Mouse (Mus musculus) embryonic facial prominence, embryonic 13.5 days (tissue): ENCODE measurements around the gene Psrc1. TPM values are rescaled to one million over a fixed set of nuclear protein-coding genes. Genes with fewer than 3 reads are reported as not detected.

Source experiments
- ATAC-seq: fragments of 200-750 bp; cut with Nextera tagmentation; 2 replicates; pipeline ENCODE4 v1.8.0; 2017; ENCODE audit warnings: low read depth; ENCODE audit not compliant: insufficient number of reproducible peaks, insufficient read depth, low FRiP score, low TSS enrichment
- H3K27ac ChIP-seq: fragments of 300-500 bp; sonication (generic); 2 replicates; pipeline ENCODE4 v1.5.1; 2015; ENCODE audit warnings: moderate library complexity, mild to moderate bottlenecking, inconsistent platforms
- H3K27me3 ChIP-seq: fragments of 300-500 bp; sonication (generic); 2 replicates; pipeline ENCODE4 v1.6.1; 2015; ENCODE audit warnings: mild to moderate bottlenecking, inconsistent platforms
- H3K36me3 ChIP-seq: fragments of 300-500 bp; sonication (generic); 2 replicates; pipeline ENCODE4 v1.6.1; 2015; ENCODE audit warnings: mild to moderate bottlenecking, inconsistent platforms
- H3K4me1 ChIP-seq: fragments of 300-500 bp; sonication (generic); 2 replicates; pipeline ENCODE4 v1.6.1; 2015; ENCODE audit warnings: inconsistent platforms
- H3K4me2 ChIP-seq: fragments of 300-500 bp; sonication (generic); 2 replicates; pipeline ENCODE4 v1.6.1; 2015; ENCODE audit warnings: moderate library complexity, mild to moderate bottlenecking, inconsistent platforms
- H3K4me3 ChIP-seq: fragments of 300-500 bp; sonication (generic); 2 replicates; pipeline ENCODE4 v1.5.1; 2015; ENCODE audit warnings: mild to moderate bottlenecking, inconsistent platforms
- H3K9ac ChIP-seq: fragments of 300-500 bp; sonication (generic); 2 replicates; pipeline ENCODE4 v1.6.1; 2015; ENCODE audit warnings: mild to moderate bottlenecking, inconsistent platforms
- H3K9me3 ChIP-seq: fragments of 300-500 bp; sonication (generic); 2 replicates; pipeline ENCODE4 v1.6.1; 2016; ENCODE audit warnings: inconsistent platforms
- WGBS: fragments of 180-500 bp; shearing (Covaris S2); methylation state at CpG from one replicate; pipeline ENCODE4 v1.1.7; 2015; ENCODE audit warnings: mixed read lengths; 5-methylcytosine and 5-hydroxymethylcytosine counted together
- polyA plus RNA-seq: library from polyadenylated mRNA; unstranded; fragments of >200 nt; fragmentation: Nextera tagmentation; extraction: Ambion mirVana; gene quantifications from 2 replicates; pipeline ENCODE4 v1.2.1, GENCODE M21; 2015

The Psrc1 gene
- polyA plus RNA-seq, 1 experiment from 2014 or later: 73.1 TPM

DNA sequence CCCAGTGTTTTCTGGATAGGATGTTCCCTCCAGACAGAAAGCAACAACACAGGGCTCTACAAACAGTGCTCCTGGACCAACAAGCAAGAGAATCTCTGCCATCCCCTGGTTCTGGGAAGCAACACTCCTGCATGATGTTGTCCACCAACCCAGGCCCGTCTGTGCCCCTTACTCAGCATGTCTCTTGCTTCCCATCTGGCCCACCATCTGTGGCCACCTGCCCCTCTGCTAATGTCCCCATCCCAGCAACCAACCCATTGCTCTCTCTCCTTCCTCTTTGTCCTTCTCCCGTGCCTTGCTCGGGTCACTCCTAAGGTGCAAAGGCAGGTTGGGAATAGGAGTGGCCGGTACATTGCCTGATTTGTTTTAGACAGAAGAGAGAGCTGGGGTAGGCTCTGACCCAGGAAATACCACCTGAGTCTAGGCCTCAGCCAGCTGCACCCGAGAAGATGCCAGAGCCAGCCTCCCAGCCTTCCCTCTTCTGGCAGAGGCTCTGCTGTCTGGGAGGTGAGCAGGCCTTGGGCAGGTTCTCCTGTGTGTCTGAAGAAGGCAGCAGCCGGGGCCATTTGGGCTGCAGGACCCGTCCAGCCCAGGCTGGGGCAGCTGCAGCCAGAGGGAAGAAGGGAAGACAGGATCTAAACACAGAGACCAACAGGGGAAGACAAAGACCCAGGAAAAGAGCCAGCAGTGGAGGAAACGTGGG, 26.2 kb downstream of the Psrc1 start:
- 53% methylated on average over 8 of the region's 8 CpGs for WGBS
- H3K4me3 ChIP-seq: no peak overlapping the region

DNA sequence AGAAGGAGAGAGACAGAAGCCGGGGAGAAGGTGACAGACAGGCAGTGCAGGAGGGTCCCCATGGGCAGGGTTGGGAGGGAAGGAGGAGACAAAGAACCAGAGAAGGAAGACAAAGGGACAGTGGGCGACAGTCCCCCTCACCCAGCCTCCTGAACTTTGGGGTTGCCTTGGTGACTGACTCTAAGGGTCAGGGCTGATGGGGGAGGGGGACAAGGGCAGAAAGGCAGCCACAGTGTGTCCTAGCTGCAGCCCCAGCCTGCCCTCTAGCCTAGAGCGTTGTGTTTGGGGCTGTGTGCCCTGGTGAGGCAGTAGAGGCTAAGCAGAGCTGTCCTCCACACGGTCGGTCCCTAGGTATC, 26.7 kb downstream of the Psrc1 start:
- H3K4me3 ChIP-seq: 0 out of 2 replicates have a peak overlapping the region, but pooled peaks have one; percentile 17
- H3K9me3 ChIP-seq: peaks cover 18% of the 10 kb centered on the region
- 0 out of 2 replicates have a peak overlapping the region, but pooled peaks have one; percentile 11 for H3K27ac ChIP-seq
- ATAC-seq: no peak
- H3K27me3 ChIP-seq: peaks cover 11% of the 10 kb centered on the region
- H3K4me1 ChIP-seq: peaks cover 32% of the 10 kb centered on the region
- H3K4me2 ChIP-seq: peak overlapping the region; percentile 44
- peak overlapping the region; percentile 61; the same call in 1 of the 2 replicates for H3K9ac ChIP-seq
- peaks cover 41% of the 10 kb centered on the region for H3K36me3 ChIP-seq
- WGBS: 15% methylated on average over 5 of the region's 5 CpGs

More for the DNA sequence above, 26.2 kb downstream of the Psrc1 start:
- Histone ChIP-seq H3K27ac (0 out of 2 replicates have a peak overlapping the region, but pooled peaks have one; percentile 11), H3K4me1 (peaks cover 30% of the 10 kb centered on the region), H3K36me3 (peaks cover 41% of the 10 kb centered on the region), H3K27me3 (peaks cover 6% of the 10 kb centered on the region), H3K4me2 (peak overlapping the region; percentile 44), H3K9ac (peak overlapping the region; percentile 61), H3K9me3 (peaks cover 18% of the 10 kb centered on the region)
- ATAC-seq: no peak

DNA sequence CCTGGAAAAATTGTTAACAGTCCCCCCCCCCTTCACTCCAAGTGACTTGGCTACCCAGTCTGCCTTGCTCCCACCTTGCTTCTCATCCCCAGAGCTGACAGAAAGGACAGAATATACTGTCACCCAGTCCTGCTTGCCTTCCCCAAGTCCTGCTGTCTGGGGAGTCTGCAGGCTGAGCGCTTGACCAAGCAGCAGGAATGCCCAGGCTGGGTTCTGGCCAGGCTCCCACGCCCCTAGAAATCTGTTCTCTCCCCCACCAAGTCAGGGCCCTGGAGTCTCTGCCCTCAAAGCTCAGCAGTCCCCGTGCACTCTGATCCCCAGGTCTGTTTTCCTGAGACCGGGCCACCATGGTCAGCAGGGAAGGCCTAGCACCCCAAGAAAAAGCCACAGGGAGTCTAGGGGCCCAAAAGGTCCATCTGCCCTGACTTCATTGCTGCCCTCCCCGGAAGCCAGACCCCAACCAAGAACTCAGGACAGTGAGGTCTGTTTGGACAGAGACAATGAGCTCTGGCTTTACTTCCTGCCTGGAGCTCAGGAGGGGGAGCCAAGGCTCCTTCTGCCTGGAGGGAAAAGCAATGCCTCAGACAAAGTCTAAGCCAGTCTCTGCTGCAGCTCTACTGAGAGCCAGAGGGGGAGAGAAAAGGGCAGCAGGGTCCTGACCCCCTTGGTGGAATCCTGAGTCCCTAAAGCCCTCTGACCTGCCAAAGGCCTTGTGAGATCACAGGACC, 27.6 kb downstream of the Psrc1 start:
- Histone ChIP-seq H3K9ac (peak overlapping the region; percentile 61), H3K9me3 (peaks cover 18% of the 10 kb centered on the region), H3K36me3 (peaks cover 41% of the 10 kb centered on the region), H3K4me3 (peak overlapping the region; percentile 17; the same call in 1 of the 2 replicates), H3K27ac (0 out of 2 replicates have a peak overlapping the region, but pooled peaks have one; percentile 11), H3K4me2 (peak overlapping the region; percentile 44), H3K27me3 (peaks cover 14% of the 10 kb centered on the region), H3K4me1 (peaks cover 31% of the 10 kb centered on the region)
- ATAC-seq: no peak
- 41% methylated on average over 5 of the region's 5 CpGs for WGBS

DNA sequence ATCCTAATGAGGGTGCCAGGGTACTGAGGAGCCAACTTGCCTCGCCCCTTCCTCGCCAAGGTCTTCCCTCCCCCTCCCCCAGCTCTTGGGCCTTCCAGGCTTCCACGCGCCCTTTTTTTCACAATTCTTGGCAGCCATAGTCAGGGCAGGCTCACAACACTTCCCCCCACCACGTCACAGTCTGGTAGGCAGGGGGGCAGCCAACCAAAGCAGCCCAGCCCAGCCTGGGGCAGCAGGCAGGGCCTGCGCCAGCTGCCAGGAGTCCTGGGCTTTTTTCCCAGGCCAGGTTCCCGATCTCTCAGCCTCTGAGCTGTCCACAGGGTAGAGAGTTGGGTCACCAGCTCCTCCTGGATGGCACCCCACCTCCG, 28.1 kb downstream of the Psrc1 start:
- Histone ChIP-seq H3K9me3 (peaks cover 18% of the 10 kb centered on the region), H3K4me3 (peak overlapping the region; percentile 17; the same call in 1 of the 2 replicates), H3K4me1 (peaks cover 31% of the 10 kb centered on the region), H3K27me3 (peaks cover 20% of the 10 kb centered on the region), H3K4me2 (peak overlapping the region; percentile 44), H3K9ac (peak overlapping the region; percentile 61), H3K36me3 (peaks cover 35% of the 10 kb centered on the region), H3K27ac (peak overlapping the region; percentile 48; the same call in 1 of the 2 replicates)
- 41% methylated on average over 8 of the region's 8 CpGs for WGBS
- ATAC-seq: 0 out of 2 replicates have a peak, but pooled peaks have one; percentile 45

DNA sequence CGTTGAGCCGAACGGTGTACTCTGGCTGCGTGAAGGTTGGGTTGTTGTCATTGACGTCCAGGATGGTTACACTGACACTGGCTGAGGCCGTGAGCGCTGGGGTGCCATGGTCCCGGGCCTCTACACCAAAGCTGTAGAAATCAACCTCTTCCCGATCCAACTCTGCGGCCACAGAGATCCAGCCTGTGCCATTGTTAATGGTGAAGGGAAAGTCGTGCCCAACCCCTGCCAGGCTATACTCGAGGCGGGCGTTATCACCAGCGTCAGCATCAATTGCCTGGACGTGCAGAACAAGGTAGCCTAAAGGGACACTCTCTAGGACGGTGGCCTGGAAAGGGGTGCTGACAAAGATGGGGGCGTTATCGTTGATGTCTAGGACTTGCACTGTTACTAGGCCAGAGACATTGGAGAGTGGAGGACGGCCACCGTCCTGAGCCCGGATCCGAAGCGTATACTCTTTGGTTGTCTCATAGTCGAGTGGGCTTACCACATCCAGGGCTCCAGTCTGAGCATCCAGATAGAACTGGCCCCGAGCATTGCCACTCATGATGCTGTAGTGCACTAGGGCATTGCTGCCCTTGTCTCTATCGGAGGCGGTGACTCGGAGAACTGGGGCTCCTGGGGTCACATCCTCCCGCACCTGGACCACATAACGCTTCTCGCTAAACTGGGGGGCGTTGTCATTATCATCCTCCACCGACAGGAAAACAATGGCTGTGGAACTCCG, 30.2 kb downstream of the Psrc1 start:
- Histone ChIP-seq H3K27me3 (peaks cover 24% of the 10 kb centered on the region), H3K9ac (no peak overlapping the region), H3K4me2 (no peak overlapping the region), H3K4me1 (peaks cover 31% of the 10 kb centered on the region), H3K9me3 (peaks cover 18% of the 10 kb centered on the region), H3K36me3 (peaks cover 29% of the 10 kb centered on the region), H3K27ac (no peak overlapping the region), H3K4me3 (no peak overlapping the region)
- WGBS: 96% methylated on average over 35 of the region's 35 CpGs
- ATAC-seq: no peak

DNA sequence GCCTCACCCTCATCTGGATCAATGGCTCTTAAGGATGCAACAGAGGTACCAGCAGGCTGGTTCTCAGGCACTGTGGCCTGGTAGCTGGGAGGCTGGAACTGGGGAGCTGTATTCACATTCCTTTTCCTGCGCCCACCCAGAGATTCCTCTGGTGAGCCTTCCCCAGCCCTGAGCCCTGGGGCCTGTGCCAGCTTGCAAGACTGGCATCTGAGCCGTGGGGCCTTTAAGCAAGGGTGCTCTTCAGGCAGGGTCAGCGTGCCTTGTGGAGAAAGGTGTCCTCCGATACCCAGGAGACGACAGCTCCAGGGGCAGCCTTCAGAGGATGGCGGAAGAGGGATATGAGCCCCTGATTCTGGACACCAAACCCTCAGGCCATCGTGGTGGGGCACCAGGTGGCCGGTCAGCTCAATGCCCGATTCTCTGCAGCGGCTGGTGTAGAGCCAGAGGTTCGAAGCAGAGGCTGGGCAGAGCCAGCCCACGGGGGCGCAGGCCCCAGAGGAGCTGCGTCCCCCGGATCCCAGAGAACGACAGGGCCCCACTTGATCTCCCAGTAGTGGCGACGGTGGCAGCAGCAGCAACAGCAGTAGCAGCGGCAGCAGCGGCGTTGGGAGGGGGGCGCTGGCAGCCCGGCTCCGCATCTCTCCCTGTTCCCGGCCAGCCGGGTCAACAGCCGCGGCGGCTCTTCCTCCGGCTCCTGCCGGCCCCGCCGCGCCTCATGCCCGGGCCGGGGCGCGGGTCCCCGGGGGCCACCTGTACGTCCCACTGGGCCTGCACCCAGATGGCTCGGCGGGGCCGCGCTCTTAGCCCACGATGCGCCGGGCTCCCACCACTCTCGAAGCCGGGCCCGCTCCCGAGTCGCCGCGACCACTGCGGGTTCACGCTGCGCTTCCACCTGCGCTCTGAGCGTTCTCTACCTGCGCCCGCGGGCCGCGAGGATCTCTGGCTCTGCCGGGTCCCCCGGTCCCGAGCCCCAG, 31.5 kb downstream of the Psrc1 start, which contains the start of gene Celsr2:
Celsr2 (minus strand) TSS at position 696 of the 974 bp plus-strand sequence.
- peak within 1 kb of the TSS; percentile 60; the same call in 1 of the 2 replicates for H3K27ac ChIP-seq
- no peak for ATAC-seq
- H3K4me3 ChIP-seq: peak within 1 kb of the TSS; percentile 71
- peak within 1 kb of the TSS; percentile 98 for H3K4me2 ChIP-seq
- H3K4me1 ChIP-seq: peaks cover 28% of the 10 kb centered on the region
- H3K9me3 ChIP-seq: peaks cover 18% of the 10 kb centered on the region
- H3K36me3 ChIP-seq: peaks cover 29% of the 10 kb centered on the region
- H3K27me3 ChIP-seq: peaks cover 24% of the 10 kb centered on the region
- 5% methylated on average over 67 of the region's 67 CpGs for WGBS
- peak within 1 kb of the TSS; percentile 80 for H3K9ac ChIP-seq

DNA sequence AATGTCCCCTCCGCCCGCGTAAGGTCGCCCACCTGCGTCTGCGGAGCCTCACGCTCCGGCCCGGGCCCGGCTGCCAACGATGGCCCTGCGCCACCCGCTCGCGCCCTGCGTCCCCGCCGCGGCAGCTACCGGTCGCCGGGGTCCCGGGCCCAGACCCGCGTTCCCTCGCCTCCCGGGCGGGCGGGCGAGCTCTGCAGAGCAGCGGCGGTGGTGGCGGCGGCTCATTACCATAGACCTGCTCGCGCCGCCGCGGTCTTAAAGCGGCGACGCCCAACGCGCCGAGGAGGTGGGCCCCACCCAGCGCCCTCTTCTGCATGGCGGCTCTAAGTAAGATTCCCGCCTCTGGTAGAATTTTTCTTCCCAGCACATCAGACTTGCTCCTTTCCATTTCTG, 32.2 kb downstream of the Psrc1 start:
- H3K27me3 ChIP-seq: peaks cover 24% of the 10 kb centered on the region
- H3K4me3 ChIP-seq: peak overlapping the region; percentile 71
- H3K4me2 ChIP-seq: peak overlapping the region; percentile 98
- peak; percentile 74; the same call in 1 of the 2 replicates for ATAC-seq
- H3K27ac ChIP-seq: peak overlapping the region; percentile 60; the same call in 1 of the 2 replicates
- WGBS: under 1% methylated on average over 34 of the region's 48 CpGs
- peaks cover 29% of the 10 kb centered on the region for H3K36me3 ChIP-seq
- H3K4me1 ChIP-seq: peaks cover 22% of the 10 kb centered on the region
- H3K9ac ChIP-seq: peak overlapping the region; percentile 80
- peaks cover 18% of the 10 kb centered on the region for H3K9me3 ChIP-seq

DNA sequence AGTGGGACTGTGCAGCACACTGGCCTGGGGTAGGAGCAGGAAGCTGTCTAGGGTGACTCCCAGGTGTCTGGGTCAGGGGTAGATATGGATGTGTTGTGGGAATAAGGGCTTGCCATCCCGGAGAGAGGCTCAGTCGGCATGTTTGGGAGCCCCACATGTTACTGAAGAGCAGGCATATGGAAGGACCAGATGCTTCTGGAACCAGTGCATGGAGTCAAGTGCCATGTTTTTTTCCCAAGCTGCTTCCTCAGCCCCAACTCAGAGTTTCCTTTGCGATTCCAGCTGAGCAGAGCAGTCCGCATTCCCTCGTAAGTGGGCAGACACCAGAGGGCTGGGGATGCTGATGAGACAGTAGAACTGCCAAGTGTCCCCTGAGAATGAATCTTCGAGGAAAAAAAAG, 39.4 kb downstream of the Psrc1 start:
- ATAC-seq: no peak
- Histone ChIP-seq H3K36me3 (peaks cover 26% of the 10 kb centered on the region), H3K27ac (no peak overlapping the region), H3K4me2 (peak overlapping the region; percentile 53; the same call in 1 of the 2 replicates), H3K4me3 (no peak overlapping the region), H3K27me3 (no peaks in the 10 kb centered on the region), H3K9me3 (no peaks in the 10 kb centered on the region), H3K9ac (0 out of 2 replicates have a peak overlapping the region, but pooled peaks have one; percentile 49), H3K4me1 (peaks cover 31% of the 10 kb centered on the region)
- WGBS: 35% methylated on average over 6 of the region's 6 CpGs

DNA sequence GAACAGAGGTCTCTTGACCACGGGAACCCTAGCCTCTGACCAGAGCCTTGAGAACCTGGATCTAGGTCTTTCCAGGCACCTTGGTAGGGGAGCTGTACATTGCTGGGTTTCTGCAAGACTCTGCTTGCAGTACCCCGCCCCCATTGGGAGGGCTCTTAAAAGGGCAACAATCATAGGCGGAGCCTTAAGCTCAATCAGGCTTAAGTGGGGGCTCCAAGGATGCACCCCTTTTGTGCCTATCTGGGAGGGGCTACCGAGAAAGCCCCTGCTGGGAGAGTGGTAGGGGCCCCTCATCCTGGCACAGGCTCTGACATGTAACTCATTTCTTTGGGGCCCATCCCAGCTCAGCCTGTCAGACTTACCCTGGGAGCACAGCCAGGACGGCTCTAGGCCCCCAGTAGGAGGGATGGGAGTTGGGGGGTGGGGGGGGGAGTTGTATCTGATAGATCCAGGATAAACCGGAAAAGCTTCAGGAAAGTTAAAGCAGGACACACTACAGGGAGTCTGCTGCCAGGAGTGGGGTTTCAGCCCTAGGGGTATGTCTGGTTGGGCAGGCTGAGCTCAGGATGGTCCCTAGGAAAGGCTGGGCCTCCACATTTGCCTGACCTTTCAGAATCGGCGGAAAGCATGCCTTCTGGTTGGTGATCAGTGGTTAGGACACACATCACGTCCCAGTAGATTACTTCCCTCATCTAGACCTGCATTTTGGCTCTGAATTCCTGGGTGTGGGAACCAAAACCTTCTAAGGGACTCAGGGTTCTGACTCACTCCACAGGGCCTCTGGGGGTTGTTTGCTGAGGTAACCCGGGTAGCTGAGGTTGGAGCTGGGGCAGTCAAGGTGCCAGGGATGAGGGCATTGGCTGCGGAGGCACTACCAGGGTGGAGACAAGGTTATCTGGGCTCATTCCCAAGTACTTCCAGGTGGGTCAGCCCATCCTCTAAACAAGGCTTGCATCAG, 40.5 kb downstream of the Psrc1 start:
- peak overlapping the region; percentile 44; the same call in 1 of the 2 replicates for H3K27ac ChIP-seq
- peak overlapping the region; percentile 26 for H3K4me3 ChIP-seq
- H3K27me3 ChIP-seq: no peaks in the 10 kb centered on the region
- H3K4me2 ChIP-seq: peak overlapping the region; percentile 53
- WGBS: 16% methylated on average over 11 of the region's 11 CpGs
- H3K9ac ChIP-seq: peak overlapping the region; percentile 49; the same call in 1 of the 2 replicates
- peaks cover 31% of the 10 kb centered on the region for H3K4me1 ChIP-seq
- no peaks in the 10 kb centered on the region for H3K9me3 ChIP-seq
- H3K36me3 ChIP-seq: peaks cover 38% of the 10 kb centered on the region
- ATAC-seq: peak; percentile 86
